Mouse (Mus musculus): ENCODE data around the gene Olfr76. TPM values are rescaled to one million over a fixed set of nuclear protein-coding genes. Genes with fewer than 3 reads are reported as not detected.

The Olfr76 gene
- not detected in 2 replicates for polyA plus RNA-seq (2012; ENCODE audit: low replicate concordance)

DNA sequence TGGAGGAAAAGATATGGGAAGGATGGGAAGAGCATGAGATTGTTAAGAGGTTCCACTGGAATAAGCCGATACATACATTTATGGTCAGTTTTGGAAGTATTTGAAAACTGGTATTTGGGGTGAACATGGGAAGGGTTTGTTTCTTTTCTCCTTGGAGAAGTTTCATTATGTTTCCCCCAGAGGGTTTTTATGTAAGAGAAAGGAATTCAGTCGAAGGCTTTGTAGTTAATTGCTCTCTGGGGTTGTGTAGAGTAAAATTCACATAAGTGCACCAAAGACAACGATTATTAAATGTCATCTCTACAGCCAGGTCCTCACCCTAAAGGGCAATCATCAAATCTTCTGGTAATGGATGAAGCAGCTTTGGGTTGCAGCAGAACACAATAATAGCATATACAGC is at the start of gene Olfr76:
Gene Olfr76, minus strand, starts transcription at position 101 of the 400 bp plus-strand sequence.

DNA sequence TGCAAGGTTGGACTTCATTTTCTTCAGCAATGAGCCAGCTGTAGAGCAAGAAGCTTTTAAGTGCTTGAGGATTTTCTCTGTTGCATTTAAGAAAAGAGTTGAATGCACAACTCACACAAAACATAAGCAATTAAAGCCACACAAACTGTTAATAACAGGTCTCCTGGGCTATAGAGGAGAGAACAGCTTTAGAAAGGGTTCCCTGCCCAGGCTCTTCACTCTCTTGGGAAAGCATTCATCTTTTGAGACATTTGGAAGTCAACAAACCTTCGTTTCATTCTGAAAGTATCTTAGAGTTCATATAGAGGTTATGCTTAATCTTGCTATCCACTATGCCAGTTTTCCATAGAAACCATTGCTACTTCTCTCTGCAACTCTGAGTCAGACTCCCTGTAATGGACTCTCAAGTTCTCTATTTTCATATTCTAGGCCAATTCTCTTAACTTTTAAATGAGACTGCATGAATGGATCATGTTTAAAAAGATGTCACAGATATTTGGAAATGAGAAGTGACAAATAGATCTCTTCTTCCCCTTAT is 47.1 kb upstream of the Olfr76 start, which contains the start of gene Olfr1555-ps1:
Gene Olfr1555-ps1, minus strand, starts transcription at position 51 of the 538 bp plus-strand sequence.

DNA sequence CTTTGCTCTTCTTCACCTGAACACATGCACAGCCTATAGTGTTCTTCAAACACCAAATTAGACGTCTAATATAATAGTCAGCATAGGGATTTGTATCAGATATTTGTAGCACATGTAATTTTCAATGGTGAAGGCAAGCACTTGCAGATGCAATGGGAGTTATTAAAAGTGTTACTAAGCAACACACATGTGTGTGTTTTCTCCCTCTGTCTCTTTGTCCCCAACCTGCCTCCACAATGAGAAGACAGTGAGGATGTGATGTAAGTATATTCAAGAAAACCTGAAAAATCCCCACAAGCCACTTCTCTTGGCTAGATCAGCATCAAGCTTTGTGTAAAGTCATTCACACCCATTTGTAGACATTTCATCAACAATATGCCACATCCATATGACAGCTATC is 7.2 kb downstream of the Olfr76 start, which contains the start of gene Olfr1428:
Gene Olfr1428, minus strand, starts transcription at position 101 of the 400 bp plus-strand sequence.

DNA sequence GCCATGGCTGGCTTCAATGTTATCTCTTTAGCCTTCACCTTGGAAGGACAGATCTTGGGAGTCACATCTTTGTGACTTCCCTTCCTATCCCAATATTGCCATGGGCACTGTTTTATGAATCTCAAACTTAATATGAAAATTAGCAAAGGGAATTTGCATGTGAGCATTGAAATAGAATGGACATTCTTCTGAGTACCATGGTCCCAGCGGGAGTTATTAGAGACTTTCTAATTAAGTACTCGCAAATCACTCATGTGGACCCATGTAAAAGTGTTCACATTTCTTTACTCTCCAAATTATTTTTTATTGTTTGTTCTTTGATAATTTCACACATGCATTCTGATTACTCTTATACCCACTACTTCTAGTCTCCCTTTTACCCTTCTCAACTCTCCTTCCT is 19.8 kb downstream of the Olfr76 start, which contains the start of gene Olfr1427:
Gene Olfr1427, minus strand, starts transcription at position 101 of the 400 bp plus-strand sequence.

DNA sequence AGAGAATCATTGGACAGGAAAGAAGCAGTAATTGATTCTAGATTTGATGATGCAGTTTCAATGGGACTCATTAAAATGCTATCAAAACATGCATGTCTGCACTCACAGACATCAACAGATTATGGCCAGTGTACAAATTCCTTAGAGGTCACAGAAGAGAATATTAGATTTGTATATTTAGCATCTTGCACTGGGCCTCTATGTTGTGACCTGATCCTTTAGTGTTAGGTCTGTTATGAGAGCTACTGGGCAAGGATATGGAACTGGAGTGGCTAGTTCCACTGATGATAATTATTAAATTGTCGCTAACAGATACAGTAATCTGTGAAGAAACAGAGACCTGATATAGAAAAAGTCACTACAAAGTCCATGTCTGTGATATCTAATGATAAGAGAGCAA is 31.1 kb downstream of the Olfr76 start, which contains the start of gene Olfr1426:
Gene Olfr1426, minus strand, starts transcription at position 101 of the 400 bp plus-strand sequence.

DNA sequence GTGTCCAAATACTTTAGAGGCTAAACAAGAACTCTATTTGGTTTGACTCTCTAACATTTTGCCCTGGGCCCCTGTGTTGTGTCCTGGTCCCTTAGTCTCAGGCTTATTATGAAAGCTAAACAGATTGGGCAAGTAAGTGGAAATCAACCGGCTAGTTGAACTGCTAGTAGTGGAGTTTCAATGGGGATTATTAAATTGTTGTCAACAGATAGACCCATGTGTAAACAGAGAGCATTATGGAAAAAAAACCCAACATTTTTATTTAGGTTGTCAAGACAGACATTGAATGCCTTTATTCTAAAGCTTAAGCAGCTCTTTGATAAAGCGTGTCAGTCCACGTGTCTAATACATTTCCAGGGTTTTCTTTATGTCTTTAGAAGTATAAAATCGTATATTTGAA is 45.4 kb downstream of the Olfr76 start, which contains the start of gene Olfr1425:
Gene Olfr1425, minus strand, starts transcription at position 101 of the 400 bp plus-strand sequence.

Other genes with a start within 250 kb of the Olfr76 start
- not detected in 2 replicates for gene Olfr1419, start 248.1 kb downstream of the Olfr76 start, polyA plus RNA-seq (2012; ENCODE audit: low replicate concordance)
- not detected in 2 replicates for gene Olfr1420, start 236.6 kb downstream of the Olfr76 start, polyA plus RNA-seq (2012; ENCODE audit: low replicate concordance)
- 7.4 and 15.6 TPM in 2 replicates for gene Patl1, start 210.8 kb downstream of the Olfr76 start, polyA plus RNA-seq (2012; ENCODE audit: low replicate concordance)
- 5.8 and 7.0 TPM in 2 replicates for gene Osbp, start 157.3 kb downstream of the Olfr76 start, polyA plus RNA-seq (2012; ENCODE audit: low replicate concordance)
- 0.05 TPM in 1 of 2 replicates, not detected in the other for gene Olfr1423, start 81.9 kb downstream of the Olfr76 start, polyA plus RNA-seq (2012; ENCODE audit: low replicate concordance)
- gene Olfr1424, start 60.5 kb downstream of the Olfr76 start, polyA plus RNA-seq (2012; ENCODE audit: low replicate concordance) = not detected in 2 replicates
- 0.08 TPM in 1 of 2 replicates, not detected in the other for gene Olfr1425, start 45.5 kb downstream of the Olfr76 start, polyA plus RNA-seq (2012; ENCODE audit: low replicate concordance)
- not detected in 2 replicates for gene Olfr1426, start 31.2 kb downstream of the Olfr76 start, polyA plus RNA-seq (2012; ENCODE audit: low replicate concordance)
- gene Olfr1427, start 19.9 kb downstream of the Olfr76 start, polyA plus RNA-seq (2012; ENCODE audit: low replicate concordance) = not detected in 2 replicates
- gene Olfr1428, start 7.3 kb downstream of the Olfr76 start, polyA plus RNA-seq (2012; ENCODE audit: low replicate concordance) = not detected in 2 replicates
- gene Olfr1555-ps1, start 46.9 kb upstream of the Olfr76 start, polyA plus RNA-seq (2012; ENCODE audit: low replicate concordance) = not detected in 2 replicates
- 0.19 TPM in 1 of 2 replicates, not detected in the other for gene Olfr1431, start 77.4 kb upstream of the Olfr76 start, polyA plus RNA-seq (2012; ENCODE audit: low replicate concordance)
- not detected in 2 replicates for gene Olfr1432, start 109.4 kb upstream of the Olfr76 start, polyA plus RNA-seq (2012; ENCODE audit: low replicate concordance)
- gene Olfr262, start 118.5 kb upstream of the Olfr76 start, polyA plus RNA-seq (2012; ENCODE audit: low replicate concordance) = not detected in 2 replicates
- 0.17 TPM in 1 of 2 replicates, not detected in the other for gene Olfr235, start 137.8 kb upstream of the Olfr76 start, polyA plus RNA-seq (2012; ENCODE audit: low replicate concordance)
- not detected in 2 replicates for gene Olfr1434, start 156.7 kb upstream of the Olfr76 start, polyA plus RNA-seq (2012; ENCODE audit: low replicate concordance)
- gene Olfr1436, start 175.9 kb upstream of the Olfr76 start, polyA plus RNA-seq (2012; ENCODE audit: low replicate concordance) = not detected in 2 replicates
- gene Olfr1437, start 201.9 kb upstream of the Olfr76 start, polyA plus RNA-seq (2012; ENCODE audit: low replicate concordance) = not detected in 2 replicates
- not detected in 2 replicates for gene Olfr1438-ps1, start 212.7 kb upstream of the Olfr76 start, polyA plus RNA-seq (2012; ENCODE audit: low replicate concordance)

Data from leukemia stem cell, adult 10-12 weeks (primary cell).